Mouse (Mus musculus) right cerebral cortex, adult 2 months (tissue): ENCODE data around the gene 4933405L10Rik.

Experiments used
- DNase-seq, 2 experiments: peaks; one replicate each; pipeline ENCODE4 v3.0.0; 2021 to 2022; ENCODE audit warnings: low spot score in 2 of 2

Gene 4933405L10Rik

GRCm38 (mm10) chr8:105754688-105755087 is 47.2 kb downstream of the 4933405L10Rik start:
- DNase-seq = no peak

- DNase-seq = no peak
Measured at GRCm38 (mm10) chr8:105757796-105758276, 50.4 kb downstream of the 4933405L10Rik start.

GRCm38 (mm10) chr8:105758277-105759108 is 51.0 kb downstream of the 4933405L10Rik start, which contains the start of gene Gfod2:
Gene Gfod2, minus strand, starts transcription at chr8:105758664.
- peak; percentile 97 to 98 for DNase-seq
